Mouse (Mus musculus) testis, adult 2 months (tissue): ENCODE data around the gene Pi4ka.

Experiments
- CTCF ChIP-seq: fragments of 200-500 bp; IDR thresholded peaks from 2 replicates; pipeline ENCODE4 v1.5.1; 2012; ENCODE audit warnings: low read depth, mild to moderate bottlenecking, inconsistent platforms, low read length, moderate library complexity; ENCODE audit not compliant: control insufficient read depth, insufficient read depth, insufficient replicate concordance
- POLR2A ChIP-seq: fragments of 200-500 bp; IDR thresholded peaks from 2 replicates; pipeline ENCODE4 v1.6.1; 2012; ENCODE audit warnings: low read depth, mild to moderate bottlenecking, inconsistent platforms, low read length, moderate library complexity; ENCODE audit not compliant: control insufficient read depth

GRCm38 (mm10) chr16:17392784-17393183 is 13.3 kb downstream of the Pi4ka start:
- TF ChIP-seq CTCF (no peak), POLR2A (no peak)
